Mouse (Mus musculus): ENCODE data around the gene Sh2d4b.

Sh2d4b gene

DNA sequence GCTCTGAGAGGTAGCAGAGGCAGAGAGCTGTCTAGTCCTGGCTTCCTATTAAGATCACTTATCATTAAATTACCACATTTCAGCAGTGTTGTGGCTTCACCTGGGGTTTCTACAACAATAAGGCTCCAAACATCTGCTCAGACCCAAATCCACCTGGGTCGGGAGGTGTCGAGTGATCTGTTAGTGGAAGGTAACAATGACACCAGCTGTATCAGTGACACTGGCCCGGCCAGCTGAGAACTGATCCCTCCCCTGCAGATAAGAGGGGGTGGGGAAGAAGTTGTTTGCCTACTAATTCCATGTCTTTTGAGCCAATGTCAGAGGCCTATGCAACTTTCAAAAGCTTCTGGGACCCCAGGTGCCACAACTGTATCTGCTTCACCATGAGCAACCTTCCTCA is at the start of gene Sh2d4b:
Gene Sh2d4b, minus strand, starts transcription at position 71 of the 400 bp plus-strand sequence.
- DNase-seq, result no peak

DNA sequence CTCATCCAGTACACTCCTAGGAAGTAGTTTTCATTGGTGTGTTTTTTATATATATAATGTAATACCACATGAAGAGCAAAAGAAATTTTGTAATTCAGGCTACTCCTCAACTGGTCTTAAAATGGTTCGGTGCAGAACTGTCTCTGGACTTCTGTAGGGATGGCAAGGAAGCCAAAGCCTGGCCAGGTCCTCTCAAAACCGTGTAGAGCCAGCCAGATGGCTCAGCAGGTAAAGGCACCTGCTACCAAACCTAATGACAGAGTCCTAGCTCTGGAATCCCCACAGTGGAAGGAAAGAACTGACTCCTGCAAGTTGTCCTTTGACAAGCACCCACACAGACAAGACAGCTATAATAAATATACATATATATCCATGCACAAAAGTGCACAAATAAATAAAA is 49.4 kb upstream of the Sh2d4b start:
- DNase-seq, result no peak

DNA sequence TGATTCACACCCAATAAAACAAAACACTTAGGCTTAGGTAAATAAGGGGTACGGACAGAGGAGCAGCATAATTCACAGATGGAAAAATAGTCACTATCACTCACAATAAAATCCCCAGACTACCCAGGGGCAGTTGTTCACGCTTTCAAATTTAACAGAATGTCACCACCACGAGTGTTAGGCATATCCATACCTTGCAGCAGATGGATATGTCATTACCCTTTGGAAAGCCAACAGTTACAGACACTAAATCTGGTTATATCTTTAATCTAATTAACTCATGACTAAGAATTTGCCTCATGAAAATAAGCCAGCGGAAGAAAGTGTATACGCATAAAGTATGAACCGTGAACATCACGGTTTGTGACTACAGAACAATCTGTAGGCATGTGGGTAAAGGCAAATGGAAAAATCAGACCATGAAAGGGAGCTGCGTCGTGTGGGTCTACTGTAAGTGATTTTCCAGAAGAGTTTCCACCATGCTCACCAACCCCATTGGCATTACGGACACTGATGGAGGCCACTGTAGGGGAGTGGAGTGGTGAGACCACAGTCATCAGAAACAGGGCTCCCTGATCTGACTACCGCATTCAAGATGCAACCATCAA is 45.4 kb upstream of the Sh2d4b start:
- no peak for DNase-seq

DNA sequence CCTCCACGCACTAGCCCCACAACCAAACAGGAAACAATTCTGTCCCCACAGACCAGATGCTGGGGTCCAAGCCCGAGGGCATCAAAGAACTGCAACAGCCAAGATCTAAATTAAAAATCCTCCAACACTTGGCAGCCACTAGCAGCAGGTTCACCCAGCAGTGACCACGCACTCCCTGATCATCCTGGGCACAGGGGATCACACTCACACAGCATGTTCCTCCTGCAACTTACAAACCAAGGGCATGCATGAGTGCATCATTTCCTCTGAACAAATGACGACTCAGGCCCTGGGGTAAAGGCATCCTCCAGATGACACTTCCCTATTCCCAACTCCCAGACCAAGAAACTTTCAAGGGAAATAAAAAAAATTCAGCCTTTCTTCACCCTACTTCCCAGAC is 44.0 kb upstream of the Sh2d4b start:
- DNase-seq, result no peak

DNA sequence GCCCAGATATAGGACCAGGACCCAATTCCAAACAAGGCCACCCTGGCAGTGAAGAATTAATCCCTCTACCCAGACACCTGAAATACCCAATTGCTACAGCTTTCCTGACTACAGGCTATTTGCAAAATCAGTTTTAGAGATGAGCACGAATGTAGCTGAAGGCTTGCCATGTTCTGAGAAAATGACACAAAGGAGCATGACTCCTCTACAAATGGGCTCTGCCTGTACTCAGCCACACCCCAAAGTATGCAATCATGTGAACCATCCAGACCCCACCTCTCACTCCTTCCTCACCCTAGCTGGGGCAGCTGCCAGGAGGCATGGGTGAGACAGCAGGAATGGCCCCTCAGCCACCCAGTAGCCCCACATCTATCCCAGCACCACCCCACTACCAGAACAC is 42.4 kb upstream of the Sh2d4b start:
- no peak for DNase-seq

DNA sequence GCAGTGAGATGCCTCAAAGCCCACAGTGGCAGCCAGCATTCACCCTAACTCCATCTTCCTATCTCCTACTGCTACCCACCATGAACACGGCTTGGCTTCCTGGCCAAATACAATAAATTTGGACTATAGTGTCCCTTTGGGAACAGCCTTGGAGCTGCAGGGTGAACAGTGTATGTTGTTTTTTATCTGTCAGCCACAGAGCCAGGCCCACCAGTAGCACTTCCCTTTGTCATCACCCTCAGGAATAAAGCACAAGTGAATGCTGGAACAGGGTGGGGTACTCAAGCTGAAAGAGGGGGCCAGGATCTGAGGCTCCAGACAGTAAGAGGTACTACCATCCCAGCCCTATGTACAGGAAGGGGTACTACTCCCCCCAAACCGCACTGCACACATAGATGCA is 42.0 kb upstream of the Sh2d4b start:
- no peak for DNase-seq

DNA sequence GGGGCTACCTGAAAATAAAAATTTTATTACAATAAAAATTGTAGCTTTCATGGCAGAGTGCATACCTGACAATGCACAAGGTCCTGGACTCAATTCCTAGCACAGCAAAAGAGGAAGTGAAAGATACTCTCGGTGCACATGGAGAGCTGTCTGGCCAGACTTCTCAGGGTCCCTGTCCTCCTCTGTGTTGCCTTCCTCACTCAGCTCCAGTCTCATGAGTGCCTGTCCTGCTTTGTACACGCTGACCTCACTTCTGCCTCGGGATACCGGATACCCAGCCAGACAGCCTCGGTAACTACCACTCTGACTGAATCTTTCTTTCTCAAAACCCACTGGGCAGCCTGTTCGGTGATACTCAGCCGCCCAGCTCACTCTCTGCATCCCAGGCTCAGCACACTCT is 40.3 kb upstream of the Sh2d4b start:
- DNase-seq, result no peak

DNA sequence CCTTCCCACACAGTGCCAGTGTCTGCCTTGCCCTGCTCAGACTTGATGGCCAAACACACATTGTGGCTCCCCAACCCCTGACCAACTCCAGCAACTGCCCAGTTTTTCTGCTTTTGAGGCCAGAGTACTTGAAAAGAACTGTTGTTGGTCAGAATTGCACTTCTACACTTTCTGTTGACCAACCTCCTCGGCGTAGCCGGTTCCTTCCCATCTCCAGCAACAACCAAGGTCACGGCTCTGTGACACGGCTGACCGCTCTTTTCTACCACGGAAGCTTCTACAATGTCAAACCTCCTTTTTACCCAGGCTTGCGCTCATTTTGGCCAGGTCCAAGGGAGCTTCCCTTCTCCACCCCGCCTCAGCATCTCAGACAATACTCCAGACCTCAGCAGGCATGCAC is 39.2 kb upstream of the Sh2d4b start:
- DNase-seq, result peak; percentile 39

DNA sequence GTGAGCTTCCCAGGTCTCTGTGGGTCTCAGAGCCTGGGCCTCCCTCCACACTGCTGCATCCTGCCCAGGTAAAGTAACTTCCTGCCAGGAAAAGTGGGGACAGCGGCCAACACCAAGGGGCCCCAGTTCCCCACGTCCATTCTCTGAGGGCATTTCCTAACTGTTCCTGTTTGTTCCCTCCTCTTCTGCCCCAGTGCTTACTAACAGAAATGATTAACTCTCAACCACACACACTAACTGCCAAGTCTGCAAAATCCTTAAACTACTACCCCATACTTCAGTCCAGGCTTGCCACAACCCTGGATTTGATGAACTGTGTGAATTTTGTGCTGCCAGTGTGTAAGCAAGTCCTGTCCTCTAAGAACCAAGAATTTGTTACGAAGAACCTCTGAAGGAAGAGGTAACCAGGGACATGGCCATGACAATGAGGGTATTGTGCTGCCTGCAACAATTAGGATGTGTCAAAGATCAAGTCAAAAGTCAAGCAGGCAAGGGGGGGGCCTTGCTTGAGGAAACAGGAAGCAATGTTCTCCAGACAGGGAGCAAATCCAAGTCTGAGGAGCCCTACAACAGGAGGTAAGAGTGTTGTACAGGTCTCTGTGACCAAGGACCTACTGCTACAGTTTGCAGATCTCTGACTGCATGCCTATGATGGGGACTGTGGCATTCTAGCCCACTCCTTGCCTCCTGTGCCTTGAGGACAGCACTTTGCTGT is 38.2 kb upstream of the Sh2d4b start:
- DNase-seq, result peak; percentile 73

DNA sequence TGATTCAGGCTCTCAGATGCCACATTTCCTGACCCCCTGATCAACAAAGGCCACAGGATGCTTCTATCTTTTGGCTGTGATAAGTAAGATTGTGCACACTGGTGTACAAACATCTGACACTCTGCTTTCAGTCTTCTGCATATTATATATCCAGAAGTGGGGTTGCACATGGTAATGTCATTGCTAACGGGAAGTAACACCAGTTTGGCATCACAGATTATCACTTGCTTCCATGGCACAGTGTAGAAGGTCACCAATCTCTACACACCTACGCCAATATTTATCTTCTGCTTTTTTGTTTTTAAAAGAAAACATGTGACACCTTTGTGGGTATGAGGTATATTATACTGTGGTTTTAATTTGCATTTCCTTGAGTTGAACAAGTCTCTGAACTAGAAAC is 36.9 kb upstream of the Sh2d4b start:
- DNase-seq, result no peak

DNA sequence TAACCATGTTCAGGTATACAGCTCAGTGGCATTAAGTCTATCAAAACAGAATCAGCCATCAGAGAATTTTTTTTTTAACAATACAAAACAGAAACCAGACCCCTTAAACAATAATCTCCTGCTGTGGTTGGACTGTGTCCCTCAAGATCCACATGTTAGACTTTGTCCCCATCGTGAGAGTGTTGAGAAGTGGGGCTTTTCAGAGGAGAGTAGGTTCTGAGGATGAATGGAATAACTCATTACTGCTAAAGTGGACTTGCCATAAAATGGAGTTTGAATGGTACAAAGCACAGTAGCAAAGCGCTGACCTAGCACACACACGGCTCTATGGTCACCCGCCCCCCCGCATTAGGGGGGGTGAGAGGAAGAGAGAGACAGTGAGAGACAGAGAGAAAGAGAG is 35.8 kb upstream of the Sh2d4b start:
- DNase-seq, result no peak

DNA sequence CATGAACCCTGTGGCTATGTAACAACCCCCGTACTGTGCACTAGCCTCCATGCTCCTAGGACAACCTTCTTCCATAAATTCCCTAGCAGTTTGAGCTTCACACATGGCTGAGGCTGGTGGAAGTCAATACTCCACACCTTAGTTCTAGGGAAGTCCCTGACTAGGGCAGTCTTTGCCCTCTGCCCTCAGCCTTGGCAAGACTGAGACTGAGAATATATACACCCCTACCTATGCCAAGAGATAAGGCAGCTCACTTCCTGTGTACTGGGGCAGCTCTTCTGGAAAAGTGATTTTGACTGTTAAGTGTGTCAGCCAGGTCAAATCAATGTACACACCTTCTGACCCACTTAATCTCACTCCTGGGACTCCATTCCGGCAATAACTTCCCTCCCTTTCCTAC is 34.0 kb upstream of the Sh2d4b start:
- no peak for DNase-seq

DNA sequence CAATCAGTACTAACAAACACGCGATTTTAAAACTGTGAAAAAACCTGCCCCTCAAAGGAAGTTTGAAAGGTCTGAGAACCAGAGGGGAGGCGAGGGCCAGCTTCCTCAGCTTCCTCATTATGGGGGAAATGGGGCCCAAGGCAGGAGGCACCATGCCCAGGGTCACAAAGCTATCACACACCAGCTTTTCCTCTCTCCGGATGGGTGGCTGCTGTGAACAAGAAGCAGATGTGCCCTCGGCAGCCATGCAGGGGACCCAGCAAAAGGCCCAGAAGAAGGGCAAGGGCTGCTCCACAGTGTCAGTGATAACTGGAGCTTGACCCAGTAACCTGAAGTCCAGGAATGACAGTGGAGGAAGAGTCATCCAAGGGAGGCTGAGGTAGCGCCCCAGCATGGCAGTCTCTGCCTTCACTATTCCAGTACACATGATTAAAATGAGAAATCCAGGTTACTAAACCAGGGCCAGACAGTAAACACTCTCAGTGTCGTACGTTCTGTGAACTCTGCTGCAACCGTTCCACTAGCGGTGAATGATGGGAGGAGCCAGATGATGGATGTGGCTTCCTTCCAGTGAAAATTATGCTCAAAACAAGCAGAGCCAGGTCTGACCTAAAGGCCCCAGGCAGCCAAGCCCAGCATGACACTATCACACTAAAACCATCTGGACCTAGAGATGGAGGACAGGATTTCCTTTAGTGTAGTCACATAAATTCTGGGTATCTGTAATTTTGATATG is 31.5 kb upstream of the Sh2d4b start:
- peak; percentile 65 for DNase-seq

DNA sequence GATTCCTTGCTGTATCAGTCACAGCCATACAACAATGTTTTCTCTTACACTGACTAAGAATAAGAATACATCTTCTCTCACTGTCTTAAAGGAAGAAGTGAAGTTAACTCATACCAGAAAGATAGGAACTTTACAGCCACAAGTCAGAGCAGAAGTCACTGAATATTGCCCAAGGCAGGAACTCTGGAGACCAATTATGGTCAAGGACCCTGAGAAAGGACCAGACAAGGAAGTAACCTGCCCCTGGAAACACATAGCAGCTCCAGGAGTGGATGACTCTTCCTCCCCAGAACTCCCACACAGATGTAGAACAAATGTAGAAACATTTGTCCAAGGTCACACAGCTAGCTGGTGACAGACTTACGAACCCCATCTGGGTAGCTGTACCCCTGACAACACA is 28.2 kb upstream of the Sh2d4b start:
- DNase-seq, result no peak

DNA sequence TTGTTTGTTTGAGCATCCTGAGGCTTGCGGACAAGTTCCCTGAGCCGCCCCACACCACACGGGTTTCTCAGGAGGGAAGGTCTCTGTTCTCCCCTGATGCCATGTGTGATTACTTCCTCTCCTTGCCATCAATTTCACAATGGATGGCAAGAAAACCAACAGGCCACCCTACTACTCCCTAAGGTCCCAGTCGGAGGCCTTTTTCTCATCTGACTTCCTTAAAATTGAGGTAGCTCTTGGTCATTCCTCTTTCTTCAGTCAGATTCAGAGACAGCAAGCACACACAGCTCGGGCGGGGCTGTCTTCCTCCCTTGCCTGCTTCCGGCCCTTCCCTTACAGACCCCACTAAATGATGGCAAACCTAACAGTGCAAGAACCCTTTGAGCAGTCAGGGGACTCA is 26.5 kb upstream of the Sh2d4b start:
- no peak for DNase-seq

DNA sequence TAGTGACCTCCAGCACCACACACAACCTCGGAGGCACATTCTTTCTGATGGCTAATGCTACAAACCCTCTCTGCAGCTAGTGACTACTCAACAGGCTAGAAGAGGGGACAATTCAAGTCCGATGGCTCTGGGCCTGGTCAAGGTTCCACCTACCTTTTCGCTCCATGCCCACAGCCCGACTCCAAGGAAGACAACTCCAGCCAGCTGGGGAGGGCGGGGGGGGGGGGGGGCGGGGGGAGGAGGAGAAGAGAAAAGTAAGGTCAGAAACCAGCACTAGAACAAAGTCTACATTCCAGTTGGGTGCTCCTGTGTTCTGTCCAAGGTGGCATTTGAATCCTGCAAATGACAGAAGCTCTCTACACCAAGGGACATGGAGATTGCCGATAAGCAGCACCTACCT is 25.4 kb upstream of the Sh2d4b start:
- no peak for DNase-seq

DNA sequence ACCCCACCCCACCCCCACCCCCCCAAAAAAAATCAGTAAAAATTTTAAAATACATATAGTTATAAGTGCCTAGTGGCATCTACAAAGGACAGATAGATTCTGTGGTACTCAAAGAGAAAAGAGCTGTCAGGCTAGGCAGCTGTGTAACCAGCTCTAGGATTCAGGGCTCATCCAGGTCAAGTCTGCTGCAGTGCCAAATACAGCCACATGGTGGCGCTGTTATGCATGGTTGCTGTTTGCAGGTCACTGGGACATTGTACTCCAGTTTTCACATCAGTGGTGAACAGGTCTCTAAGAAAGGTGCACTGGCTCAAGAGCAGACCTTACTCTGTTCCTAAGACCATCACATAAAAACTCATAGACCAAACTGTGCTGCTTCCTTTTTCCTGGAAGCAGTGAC is 24.6 kb upstream of the Sh2d4b start:
- peak; percentile 89 for DNase-seq

DNA sequence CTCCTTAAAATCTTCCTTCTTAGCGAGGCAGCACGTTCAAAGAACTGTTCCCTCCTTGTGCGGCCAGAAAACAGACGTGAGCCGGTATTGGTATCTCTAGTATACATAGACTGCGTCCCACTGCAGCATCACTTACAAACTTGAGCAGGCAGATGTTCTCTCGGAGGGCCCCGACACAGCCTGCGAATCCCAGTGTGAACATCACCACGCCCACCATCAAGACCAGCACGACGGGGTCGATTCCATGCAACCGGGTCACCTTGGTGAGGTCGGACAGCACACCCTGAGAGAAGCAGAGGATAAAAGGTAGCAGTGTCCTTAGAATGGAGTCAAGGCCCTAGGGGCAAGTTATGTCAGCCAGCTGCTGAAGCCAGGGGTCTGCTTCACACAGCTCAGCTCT is 23.6 kb upstream of the Sh2d4b start:
- DNase-seq, result no peak

DNA sequence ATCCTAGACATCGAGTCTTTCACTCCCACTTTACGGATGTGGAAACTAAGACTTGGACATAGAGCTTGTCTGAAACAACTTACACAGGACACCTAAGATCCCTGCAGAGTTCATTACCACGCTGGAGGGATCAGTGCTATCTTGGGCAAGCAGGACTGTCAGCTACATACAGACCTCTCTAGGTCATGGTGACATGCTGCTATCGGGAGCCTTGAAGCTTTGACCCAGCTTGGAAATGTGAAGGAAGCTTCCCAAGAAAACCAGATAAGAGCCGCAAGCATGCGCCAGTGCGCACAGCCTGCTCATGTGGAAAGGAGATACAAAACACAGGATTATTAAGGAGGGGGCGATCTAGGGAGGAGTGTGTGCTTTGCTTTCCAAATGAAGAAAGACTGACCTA is 22.8 kb upstream of the Sh2d4b start:
- no peak for DNase-seq

DNA sequence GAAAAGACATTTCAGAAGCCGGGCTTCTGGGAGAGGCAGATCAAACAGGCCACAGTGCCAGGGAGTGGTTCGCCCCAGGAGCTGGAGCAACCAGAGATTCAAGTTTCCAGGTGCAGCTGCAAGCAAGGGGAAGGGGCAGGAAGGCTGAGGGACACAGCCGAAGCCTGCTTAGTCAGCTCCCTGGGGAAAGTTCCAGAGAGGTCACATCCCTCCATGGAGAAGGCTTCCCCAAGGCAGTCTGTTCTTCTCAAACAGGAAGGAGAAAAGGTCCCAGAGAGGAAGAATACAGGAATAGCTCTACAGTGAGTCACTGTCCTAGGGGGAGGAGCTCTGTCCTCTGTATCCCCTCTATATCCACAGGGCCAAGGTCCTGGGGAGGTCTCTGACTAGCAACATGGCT is 21.6 kb upstream of the Sh2d4b start:
- DNase-seq, result no peak

DNA sequence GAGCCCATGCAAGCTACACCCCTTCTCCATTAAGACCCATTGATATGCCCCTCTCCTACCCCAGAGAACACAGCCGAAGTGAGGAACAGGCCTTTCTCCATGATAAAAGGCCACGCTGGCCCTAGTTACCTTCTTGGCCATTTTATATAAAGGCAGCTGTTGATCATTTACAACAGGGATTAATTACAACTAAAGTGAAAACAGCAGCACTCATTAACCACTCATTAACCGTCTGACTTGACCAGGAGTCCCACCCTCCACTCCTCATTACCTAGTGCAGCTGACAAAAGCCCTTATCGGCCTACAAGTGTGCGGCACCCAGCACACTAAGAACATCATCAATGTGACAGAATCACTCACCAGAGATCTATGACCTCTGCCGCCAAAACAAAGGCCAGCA is 20.6 kb upstream of the Sh2d4b start:
- DNase-seq, result no peak

DNA sequence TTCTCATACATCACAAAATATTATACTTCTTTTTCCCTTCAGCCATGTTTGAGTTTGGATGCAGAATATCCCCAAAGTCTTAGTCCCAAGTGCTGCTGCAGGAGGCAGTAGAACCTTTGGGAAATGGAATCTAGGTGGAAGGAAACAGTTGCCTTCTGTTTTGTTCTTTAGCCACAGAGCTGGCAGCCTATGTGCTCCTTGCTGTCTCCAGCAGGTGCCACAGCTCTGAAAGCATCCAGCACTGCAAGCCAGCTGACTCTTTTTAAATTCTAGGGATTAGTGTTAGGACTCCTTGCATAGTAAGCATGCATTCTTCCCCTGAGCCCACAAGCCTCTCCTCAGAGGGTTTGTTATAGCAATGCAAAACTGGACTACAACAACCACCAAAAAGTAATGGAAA is 18.5 kb upstream of the Sh2d4b start:
- DNase-seq, result no peak

DNA sequence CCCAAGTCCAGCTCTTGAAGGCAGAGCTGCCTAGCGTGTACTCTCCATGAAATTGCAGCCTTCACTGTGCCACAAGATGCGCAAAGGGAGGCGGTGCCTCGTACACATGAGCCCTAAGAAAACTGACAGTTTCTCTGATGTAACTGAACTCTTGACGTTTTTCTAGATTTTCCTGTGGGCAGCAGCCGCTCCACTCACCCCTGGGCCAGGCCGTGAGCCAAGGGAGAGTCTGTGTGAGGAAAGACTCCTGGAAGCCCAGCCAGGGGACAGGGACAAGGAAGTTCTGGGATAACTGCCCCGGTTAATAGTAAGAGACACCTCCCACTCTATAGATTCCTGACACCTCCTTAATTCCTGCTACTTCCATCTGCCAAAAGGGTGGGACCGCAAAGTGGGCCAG is 15.7 kb upstream of the Sh2d4b start:
- no peak for DNase-seq

DNA sequence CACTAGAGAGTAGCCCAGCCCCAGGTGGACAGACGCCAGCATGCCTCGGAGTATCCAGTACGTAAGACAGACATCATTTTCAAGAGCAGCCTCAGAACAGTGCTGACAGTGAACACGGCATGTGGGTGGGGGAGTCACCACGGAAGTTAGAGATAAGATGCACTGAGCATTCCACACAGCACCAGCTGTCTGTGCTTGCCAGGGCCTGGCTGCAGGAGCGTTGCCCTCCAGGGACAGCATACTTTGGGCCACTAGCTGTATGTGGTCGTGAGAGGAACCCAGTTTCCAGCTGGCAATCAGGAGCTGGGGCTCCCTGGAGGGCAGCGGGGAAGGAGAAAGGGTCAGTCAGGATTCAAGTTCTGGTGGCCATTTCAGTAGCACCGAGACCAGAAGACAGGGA is 13.7 kb upstream of the Sh2d4b start:
- DNase-seq, result no peak

DNA sequence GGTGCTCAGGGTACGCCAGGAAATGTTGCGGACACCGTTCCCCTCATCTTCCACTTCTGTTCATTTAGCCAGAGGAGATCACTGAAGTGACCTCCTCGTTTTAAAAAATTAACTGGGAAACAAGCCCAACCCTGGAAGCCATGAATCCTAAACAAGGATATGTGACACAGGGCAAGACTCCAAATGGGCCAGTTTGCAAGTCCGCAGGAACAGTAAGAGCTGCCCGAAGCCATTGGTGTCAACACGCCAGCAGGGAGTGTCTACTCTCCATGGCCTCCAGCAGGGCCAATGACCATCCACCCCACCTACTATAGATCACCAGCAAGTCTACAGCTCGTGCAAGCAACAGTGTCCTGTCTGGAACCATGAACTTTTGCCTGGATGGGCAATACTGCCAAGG is 12.7 kb upstream of the Sh2d4b start:
- no peak for DNase-seq
